Mouse (Mus musculus): Measurements from ENCODE around the gene Il2rb.

DNA sequence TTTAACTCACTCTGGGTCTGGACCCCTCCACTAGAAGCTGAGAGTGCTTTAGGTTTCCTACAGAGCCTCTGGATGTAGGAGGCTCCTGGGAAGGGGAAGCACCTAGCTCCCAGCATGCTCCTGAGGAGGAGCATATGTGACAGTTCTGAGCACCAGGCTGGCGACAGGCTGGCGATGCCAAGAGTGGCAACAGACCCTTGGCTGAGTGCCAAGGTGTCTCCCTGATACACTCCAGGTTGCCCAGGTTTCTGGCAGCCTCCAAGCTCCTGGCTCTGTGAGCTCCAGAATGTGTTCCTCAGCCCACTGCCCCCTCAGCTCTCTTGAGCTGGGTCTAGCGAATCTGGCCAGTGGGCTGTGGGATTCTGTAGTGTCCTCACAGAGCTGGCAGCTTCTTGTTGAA is 46.5 kb upstream of the Il2rb start:
- TF ChIP-seq HCFC1 (IDR thresholded peaks at IDR 0.05; ENCODE audit: borderline replicate concordance, insufficient read depth, low read length) (no peak), ZC3H11A (IDR thresholded peaks at IDR 0.05; ENCODE audit: borderline replicate concordance, low read depth, low read length) (no peak), ZNF384 (IDR thresholded peaks at IDR 0.05; ENCODE audit: low read depth, low read length) (no peak)

Measured in ES-E14 (cell line).